Mouse (Mus musculus) frontal cortex, postnatal 36 days (tissue): ENCODE results near the gene Mul1.
A peak's percentile ranks its signal among the peaks of the same experiment; 100 is the strongest.

Experiments
- DNase-seq, 2 experiments: peaks; one replicate each; pipeline ENCODE4 v3.0.0; 2022; ENCODE audit warnings: low spot score in 2 of 2

Gene Mul1

DNA sequence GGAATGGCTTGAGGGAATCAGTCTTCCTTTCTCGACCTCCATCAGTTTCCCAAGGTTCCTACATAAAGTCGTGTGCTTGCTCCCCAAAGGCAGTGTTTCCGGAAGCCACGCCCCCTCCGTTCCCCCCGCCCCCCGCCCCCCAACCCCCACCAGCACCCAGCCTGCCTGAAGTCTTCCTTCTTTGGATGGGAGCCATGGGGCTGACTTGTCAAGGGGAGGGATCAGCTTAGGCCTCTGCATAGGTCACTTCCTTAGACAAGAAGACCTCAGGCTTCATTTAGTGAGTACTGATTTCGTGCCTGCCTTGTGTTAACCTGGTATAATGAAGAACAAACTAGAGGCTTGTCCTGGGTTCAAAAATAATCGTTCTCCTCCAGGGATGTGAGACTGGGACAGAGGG, 26.4 kb downstream of the Mul1 start:
- no peak for DNase-seq

DNA sequence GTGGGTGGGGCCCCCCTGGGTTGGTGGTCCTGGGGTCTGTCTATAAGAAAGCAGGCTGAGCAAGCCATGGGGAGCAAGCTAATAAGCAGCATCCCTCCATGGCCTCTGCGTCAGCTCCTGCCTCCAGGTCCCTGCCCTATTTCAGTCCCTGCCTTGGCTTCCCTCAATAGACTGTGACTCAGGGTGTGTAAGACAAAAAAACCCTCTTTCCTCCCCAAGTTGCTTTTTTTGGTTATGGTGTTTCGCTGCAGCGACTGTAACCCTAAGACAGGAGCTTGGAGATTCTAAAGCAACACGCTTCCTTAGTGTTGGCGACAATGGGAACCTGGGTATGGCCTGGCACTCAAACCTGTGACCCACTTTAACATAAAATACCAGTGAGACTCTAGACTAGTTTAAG, 27.0 kb downstream of the Mul1 start:
- DNase-seq, result no peak

DNA sequence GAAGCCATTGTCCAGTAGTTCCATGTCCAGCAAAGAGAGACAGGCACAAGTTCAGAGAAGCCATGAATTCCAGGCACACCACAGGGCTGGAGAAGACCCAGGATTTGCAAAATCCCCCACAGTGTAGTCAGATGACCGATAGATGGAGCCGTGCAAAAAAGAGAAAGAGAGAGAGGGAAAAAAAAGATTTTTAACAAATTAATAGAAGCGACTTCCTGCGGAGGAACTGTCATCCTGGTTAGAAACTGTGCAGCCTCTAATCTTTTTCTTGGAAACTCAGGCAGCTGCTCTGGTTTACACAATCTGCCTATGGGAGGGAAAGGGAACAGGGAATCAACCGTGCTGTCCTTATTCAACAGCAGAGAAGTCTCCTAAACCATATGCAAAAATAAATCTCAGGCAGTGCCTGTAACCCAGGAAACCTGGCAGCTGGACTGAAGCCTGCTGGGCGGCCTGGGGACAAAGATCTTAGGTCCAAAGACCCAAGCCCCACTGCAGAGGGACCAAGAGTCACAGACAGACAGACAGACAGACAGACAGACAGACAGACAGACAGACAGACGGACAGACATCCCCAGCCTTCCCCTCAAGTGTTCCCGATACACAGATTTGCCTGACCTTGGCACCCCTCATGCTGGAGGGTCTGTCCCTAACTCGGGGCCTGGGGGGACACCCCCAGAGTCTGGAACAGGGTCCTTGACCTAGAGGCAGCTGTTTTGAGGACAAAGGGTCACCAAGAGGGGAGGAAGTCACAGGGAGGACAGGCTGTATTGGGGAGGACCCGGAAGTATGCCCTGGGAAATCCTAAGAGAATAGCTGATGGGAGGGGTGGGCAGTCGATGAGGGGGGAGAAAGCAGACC, 28.7 kb downstream of the Mul1 start:
- peak in 1 of 2 experiments; percentile 77 for DNase-seq

- DNase-seq, result no peak
These were observed 29.5 kb downstream of the Mul1 start for GRCm38 (mm10) chr4:138463832-138464487.

- DNase-seq, result no peak
These were observed 30.3 kb downstream of the Mul1 start for GRCm38 (mm10) chr4:138464667-138465353.

- DNase-seq, result no peak
These were observed 31.0 kb downstream of the Mul1 start for GRCm38 (mm10) chr4:138465446-138465845.

DNA sequence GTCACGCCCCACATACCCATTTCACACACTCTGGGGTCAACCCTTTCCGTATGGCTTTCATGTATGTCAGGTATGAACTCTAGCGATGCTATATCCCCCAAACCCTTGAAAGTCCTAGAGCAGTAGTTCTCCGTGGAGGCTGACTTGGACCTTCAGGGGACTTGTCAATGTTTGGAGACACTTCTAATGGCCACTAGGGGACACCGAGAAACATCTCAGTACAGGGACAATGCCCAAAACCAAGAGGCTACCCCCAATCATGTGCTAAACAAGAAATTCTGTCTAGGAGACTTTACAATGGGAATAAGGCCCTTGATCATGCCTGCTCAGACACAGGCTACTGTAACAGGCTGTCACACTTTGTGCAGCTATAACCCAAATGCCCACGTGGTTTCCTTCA, 32.2 kb downstream of the Mul1 start:
- no peak for DNase-seq

DNA sequence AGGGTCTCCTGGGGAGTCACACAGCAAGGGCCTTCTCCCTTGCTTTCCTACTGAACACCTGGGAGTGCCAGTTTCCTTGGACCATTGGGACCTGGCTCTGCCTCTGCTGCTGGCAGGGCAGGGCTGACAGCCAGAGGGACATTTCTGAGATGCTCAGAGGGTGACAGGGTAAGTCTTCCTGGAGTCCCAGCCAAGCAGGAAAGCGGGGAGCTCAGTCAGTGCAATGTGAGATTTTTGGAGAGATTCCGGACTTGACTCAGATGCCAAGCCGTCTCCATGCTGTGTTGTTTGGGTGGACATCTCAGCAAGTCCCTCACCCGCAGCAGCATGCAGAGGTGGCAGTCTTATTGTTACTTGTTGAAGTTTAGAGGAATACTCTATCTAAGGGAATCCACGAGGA, 33.0 kb downstream of the Mul1 start:
- no peak for DNase-seq

DNA sequence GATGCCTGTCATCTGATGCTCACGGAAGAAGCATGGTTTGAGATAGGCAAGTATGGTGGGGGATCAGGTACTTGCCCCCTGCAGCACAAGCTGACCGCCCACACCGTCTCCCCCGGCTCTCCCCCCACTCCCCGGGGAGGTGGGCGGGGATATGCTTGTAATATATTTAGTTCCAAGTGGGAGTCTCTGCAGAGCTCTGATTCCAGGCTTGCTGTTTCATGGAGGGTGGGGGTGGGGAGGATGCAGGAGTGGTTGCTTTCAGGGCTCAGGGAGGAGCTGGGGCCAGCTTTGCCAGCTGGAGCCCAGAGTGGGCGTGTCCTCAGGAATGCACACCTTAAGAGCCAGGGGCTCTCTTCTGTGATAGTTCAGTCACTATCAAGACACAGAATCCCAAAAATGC, 34.6 kb downstream of the Mul1 start:
- no peak for DNase-seq

- no peak for DNase-seq
These were observed 36.8 kb downstream of the Mul1 start for GRCm38 (mm10) chr4:138471241-138471640.

- DNase-seq, result peak; percentile 90
These were observed 45.1 kb downstream of the Mul1 start for GRCm38 (mm10) chr4:138479595-138479994.

DNA sequence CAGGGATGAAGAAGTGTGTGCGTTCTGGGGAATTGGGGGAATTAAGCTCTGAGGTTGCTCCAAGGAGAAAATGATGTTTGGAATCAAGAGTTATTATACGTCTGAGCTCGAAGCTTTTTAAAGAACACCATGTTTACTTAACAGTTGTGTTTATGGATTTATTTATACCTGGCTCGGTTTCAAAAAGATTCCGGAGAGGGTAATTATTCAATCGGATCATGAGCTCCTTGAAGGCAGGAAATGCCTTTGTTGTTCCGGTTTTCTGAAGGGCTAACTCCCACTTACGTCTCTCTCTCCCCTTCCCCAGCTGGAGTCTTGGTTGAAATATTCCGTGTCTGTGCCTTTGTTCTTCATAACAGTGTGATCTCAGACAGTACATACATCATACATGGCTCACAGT, 46.5 kb downstream of the Mul1 start:
- DNase-seq, result no peak

DNA sequence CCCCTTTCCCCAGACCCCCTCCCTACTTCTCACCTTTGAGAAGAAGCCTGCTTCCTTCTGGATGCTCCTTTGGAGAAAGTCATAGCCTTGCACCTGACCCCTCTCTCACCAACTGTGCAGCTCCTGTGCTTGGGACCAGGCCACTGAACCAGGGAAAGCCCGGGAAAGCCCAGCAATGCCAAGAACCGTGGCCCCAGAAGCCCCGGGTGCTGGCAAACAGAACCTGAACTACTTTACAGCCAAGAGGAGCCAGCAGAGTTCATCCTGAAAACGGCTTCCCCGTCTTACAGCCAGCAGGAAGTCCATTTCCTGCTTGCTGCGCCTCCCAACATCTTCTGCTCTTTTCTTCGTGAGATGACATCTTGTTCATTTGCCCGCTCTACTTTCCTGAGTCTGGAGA, 48.2 kb downstream of the Mul1 start:
- no peak for DNase-seq

- DNase-seq, result no peak
These were observed 53.8 kb downstream of the Mul1 start for GRCm38 (mm10) chr4:138488241-138488640.

DNA sequence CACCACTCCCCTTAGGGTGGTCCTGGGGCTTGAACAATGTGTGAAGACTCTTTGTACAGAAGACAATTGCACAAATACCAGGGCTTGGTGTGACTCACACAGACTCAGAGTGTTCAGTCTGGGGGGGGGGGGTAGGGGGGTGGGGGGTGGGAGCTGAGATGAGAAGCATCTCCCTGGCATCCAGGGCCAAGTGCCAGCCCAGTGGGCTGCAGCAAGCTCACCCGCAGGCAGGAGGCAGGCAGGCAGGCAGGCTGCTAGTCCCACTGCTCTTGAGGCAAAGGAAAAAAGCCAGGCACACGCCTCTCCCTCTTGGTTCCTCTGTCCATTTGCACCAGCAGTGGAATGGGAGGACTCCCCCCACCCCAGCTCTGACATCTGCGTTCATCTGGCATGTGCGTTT, 56.6 kb downstream of the Mul1 start:
- DNase-seq, result no peak
